Mouse (Mus musculus) embryo, embryonic 11.5 days (tissue): Measurements from ENCODE around the gene Sox6.

ENCODE experiments used
- DNase-seq: peaks from one replicate; pipeline ENCODE4 v3.0.0-alpha.2; 2012; ENCODE audit warnings: low read depth, low spot score

Gene Sox6

DNA sequence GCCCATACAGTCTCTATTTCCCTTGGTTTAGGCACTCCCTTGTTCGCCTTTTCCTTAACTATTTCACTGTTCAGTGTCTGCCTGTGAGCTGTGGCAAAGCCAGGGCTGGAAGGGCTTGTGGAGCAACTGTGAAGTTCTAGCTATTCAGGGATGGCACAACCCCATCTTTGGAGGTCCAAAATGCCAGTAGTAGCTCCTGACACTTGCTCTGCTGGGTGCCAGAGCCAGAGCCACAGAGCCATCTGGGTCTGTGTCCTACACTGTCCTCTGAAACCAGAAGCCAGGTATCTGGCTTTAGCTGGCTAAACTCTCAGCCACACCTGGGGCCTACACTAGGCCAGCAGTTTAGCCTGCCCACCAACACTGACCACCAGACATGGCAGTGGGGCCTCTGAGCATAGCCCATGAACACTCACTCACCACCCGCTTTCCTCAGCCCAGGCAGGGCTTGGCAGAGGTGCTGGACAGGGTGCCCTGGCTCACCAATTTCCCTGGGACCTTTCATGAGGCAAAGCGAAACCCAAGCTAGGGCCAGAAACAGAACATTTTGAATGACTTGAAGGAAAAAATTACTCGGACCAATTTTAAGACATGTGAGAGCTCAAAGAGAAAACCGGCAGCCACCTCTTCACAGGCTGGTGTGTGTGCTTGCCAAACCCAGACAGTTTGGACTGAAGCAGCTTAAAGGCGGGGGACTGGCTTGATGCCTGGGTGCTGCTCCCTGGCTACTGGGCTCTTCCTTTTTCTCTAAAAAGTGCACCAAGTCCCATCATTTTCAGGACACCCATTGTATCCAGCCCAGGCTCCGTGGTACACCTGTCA lies 612.2 kb downstream of the Sox6 start:
- DNase-seq, result no peak

GRCm38 (mm10) chr7:115422828-115423227 lies 615.8 kb downstream of the Sox6 start:
- no peak for DNase-seq

- no peak for DNase-seq
These were observed 617.6 kb downstream of the Sox6 start for GRCm38 (mm10) chr7:115420960-115421359.
